Mouse (Mus musculus): ENCODE measurements around the gene Rell1.
"Not testable (repeated sequence)": the region's sequence is repeated elsewhere in the genome, so short reads cannot be mapped to it uniquely, and the experiment has no call there.

Gene Rell1

GRCm38 (mm10) chr5:63903329-63903728 lies 65.4 kb downstream of the Rell1 start:
- no peak for DNase-seq (ENCODE audit: low read depth, low spot score)

GRCm38 (mm10) chr5:63897820-63898110 lies 70.9 kb downstream of the Rell1 start:
- DNase-seq (ENCODE audit: low read depth, low spot score), result no peak

- not testable (repeated sequence) for DNase-seq (ENCODE audit: low read depth, low spot score)
Observed at GRCm38 (mm10) chr5:63897001-63897819, 71.5 kb downstream of the Rell1 start.

GRCm38 (mm10) chr5:63891912-63892311 lies 76.8 kb downstream of the Rell1 start:
- no peak for DNase-seq (ENCODE audit: low read depth, low spot score)

GRCm38 (mm10) chr5:63891241-63891640 lies 77.5 kb downstream of the Rell1 start:
- no peak for DNase-seq (ENCODE audit: low read depth, low spot score)

GRCm38 (mm10) chr5:63887111-63887510 lies 81.6 kb downstream of the Rell1 start:
- DNase-seq (ENCODE audit: low read depth, low spot score), result no peak

GRCm38 (mm10) chr5:63886709-63887108 lies 82.0 kb downstream of the Rell1 start:
- peak; percentile 40 for DNase-seq (ENCODE audit: low read depth, low spot score)

- no peak for DNase-seq (ENCODE audit: low read depth, low spot score)
Observed at GRCm38 (mm10) chr5:63886292-63886691, 82.4 kb downstream of the Rell1 start.

- no peak for DNase-seq (ENCODE audit: low read depth, low spot score)
Observed at GRCm38 (mm10) chr5:63879026-63879425, 89.7 kb downstream of the Rell1 start.

- no peak for DNase-seq (ENCODE audit: low read depth, low spot score)
Observed at GRCm38 (mm10) chr5:63876081-63876480, 92.6 kb downstream of the Rell1 start.

- DNase-seq (ENCODE audit: low read depth, low spot score), result no peak
Observed at GRCm38 (mm10) chr5:63874880-63875279, 93.8 kb downstream of the Rell1 start.

GRCm38 (mm10) chr5:63872176-63872932 lies 96.3 kb downstream of the Rell1 start:
- no peak for DNase-seq (ENCODE audit: low read depth, low spot score)

- DNase-seq (ENCODE audit: low read depth, low spot score), result no peak
Observed at GRCm38 (mm10) chr5:63867421-63867820, 101.3 kb downstream of the Rell1 start.

GRCm38 (mm10) chr5:63858901-63859300 lies 109.8 kb downstream of the Rell1 start:
- no peak for DNase-seq (ENCODE audit: low read depth, low spot score)
